Mouse (Mus musculus): ENCODE results near the gene Gm10642.

The Gm10642 gene

GRCm38 (mm10) chr9:70673656-70674055, 17.6 kb downstream of the Gm10642 start:
- DNase-seq (ENCODE audit: low read depth): no peak

DNA sequence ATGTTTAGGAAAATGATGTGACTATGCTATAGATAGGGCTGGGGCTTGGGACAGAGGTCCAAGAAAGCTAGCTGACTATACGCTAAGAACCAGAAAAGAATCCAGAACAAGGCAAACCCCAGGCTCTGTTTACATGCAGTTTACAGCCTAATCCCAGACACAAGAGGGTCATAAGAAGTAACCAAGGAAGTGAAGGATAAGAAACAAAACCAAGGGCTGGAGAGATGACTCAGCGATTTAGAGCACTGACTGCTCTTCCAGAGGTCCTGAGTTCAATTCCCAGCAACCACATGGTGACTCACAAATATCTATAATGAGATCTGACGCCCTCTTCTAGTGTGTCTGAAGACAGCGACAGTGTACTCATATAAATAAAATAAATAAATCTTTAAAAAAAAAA, 19.1 kb downstream of the Gm10642 start:
- DNase-seq (ENCODE audit: low read depth): no peak

DNA sequence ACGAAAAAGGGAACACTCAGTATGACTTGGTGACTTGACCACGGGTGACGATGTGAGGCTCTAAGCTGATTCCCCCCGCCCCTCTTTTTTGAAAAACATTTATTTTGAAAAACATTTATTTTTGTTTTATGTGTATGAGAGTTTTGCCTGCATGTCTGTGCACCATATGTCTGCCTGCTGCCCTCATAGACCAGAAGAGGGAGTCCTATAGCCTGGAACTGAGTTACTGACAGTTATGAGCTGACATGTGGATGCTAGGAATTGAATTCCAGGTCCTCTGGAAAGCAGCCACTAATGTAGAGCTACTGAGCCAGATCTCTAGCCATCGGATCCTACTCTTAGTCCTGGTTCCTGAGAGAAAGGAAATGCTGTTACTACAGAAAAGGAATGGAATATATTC, 19.9 kb downstream of the Gm10642 start:
- DNase-seq (ENCODE audit: low read depth): no peak

GRCm38 (mm10) chr9:70678682-70679131, 22.7 kb downstream of the Gm10642 start, which contains the start of gene Adam10:
Gene Adam10 (plus strand): TSS chr9:70678997.
- DNase-seq (ENCODE audit: low read depth): peak; percentile 96

GRCm38 (mm10) chr9:70679132-70680091, 23.4 kb downstream of the Gm10642 start:
- no peak for DNase-seq (ENCODE audit: low read depth)

DNA sequence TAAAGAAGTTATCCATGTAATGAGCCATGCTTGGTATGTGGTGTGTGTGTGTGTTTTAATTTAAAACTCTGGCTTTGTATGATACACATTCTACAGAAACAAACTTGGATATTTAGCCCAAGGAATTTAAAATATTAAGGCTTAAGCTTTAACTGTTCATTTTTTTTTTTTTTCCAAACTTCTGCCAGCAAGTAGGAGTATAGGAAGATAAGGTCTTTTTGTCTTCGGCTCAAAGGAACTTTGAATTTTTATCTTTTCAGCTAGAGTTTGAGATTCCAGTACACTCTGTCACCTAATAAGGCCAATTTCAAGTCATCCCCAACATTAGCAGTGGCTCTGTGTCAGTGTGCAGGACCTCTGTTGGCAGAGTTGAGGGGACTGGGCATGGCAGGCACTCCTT, 26.2 kb downstream of the Gm10642 start:
- no peak for DNase-seq (ENCODE audit: low read depth)

DNA sequence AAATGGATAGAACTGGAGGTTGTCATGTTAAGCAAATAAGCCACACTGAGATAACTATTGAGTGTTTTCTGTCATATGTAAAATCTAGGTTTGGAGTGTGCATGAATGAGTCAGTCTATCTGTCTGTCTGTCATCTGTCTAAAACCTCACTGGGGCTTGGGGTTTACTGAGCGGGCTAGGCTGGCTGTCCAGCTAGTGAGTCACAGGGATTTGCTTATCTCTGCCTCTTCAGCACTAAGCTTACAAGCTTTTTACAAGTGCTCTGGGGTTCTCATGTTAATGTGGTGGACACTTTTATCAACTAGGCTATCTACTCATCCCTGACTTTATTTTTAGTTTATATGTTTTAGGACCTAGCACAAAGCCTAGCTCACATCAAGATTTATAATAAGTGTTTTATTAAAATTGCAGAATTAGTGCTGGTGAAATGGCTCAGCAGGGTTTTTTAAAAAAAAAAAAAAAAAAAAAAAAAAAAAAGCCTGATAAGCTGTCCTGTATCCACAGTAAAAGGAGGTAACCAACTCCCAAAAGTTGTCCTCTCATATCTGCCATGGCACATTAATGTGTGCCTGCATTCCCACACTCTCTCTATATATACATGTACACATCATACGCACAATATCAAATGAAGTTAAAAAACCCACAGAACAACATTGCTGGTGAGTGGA, 32.4 kb downstream of the Gm10642 start:
- peak; percentile 43 for DNase-seq (ENCODE audit: low read depth)

DNA sequence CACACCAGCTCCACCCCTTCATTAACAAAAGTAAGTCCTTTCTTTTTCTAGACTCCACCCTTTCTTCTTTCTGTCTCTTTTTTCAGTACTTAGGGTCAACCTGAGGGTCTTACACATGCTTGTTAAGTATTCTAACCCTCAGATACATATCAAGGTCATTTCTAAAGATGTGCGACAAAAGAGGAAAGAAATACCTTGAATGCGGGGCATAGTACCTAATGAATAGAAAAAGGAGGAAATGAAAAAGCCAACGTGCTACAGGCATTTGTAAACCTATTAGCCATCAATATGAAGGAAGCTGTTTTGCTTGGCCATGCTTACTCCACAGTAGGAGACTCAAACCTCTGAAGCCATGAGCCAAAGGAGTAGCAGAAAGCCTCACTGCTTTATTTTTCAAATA, 33.9 kb downstream of the Gm10642 start:
- no peak for DNase-seq (ENCODE audit: low read depth)

- no peak for DNase-seq (ENCODE audit: low read depth)
Measured at GRCm38 (mm10) chr9:70690579-70690978, 34.5 kb downstream of the Gm10642 start.

- no peak for DNase-seq (ENCODE audit: low read depth)
Measured at GRCm38 (mm10) chr9:70691772-70692693, 36.0 kb downstream of the Gm10642 start.

DNA sequence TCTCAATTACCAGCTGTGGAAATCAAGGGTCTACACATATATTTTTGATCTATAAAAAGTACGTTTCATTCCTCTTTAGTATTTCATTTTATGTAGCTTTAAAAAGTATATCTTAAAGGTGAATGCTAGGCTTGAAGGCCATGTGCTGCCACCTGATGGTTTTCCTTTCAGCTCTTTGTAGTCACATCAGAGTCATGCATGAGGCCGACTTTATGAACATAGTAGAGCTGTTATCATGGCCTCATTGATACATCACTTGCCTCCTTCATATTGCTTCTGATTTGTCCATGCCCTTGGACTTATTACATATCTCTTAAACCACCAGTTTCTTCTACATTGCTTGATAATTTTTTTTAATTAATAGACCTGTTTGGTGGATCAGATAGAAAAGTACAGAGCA, 39.7 kb downstream of the Gm10642 start:
- no peak for DNase-seq (ENCODE audit: low read depth)

DNA sequence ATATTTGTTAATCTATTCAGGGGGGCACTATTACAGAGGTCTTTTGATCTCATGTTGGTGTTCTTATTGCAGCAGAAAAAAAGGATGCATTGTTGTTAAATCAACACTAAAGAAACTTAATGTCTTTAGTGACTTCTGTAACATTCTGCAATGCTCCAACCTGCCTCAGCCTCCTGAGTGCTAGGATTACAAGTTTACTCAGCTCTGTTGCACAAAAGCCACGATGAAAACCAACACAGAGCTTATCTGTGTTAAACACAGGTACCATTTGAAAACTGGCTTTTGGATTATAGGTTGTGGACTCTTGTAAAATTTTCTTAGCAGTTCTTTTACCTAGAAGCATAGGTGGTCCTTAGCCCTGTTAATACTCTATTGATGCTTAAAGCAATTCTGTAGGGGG, 42.0 kb downstream of the Gm10642 start:
- no peak for DNase-seq (ENCODE audit: low read depth)

GRCm38 (mm10) chr9:70703597-70704203, 47.6 kb downstream of the Gm10642 start:
- no peak for DNase-seq (ENCODE audit: low read depth)

GRCm38 (mm10) chr9:70706444-70706843, 50.4 kb downstream of the Gm10642 start:
- DNase-seq (ENCODE audit: low read depth): no peak

Data from c-Kit-positive CD71-negative TER-119-negative erythroid progenitor cells, embryonic 14.5 days (primary cell).